ENCODE assay signal across 28 mouse cellular contexts in genomic region chr7:115471521-115471920, GRCm38 (mm10).
DNase-seq lines count a peak whose midpoint lies in the region; ATAC-seq and TF ChIP-seq lines count a peak whose summit lies in the region.
"Had no signal": no experiment of that assay in that cellular context is flagged by ENCODE, and none has a peak within 500 bp of the region (broad histone marks: within the 10 kb centered on the region; RNA-seq: fewer than 3 reads in every experiment).

No protein-coding gene starts in this region.

- H3K27ac ChIP-seq in heart, embryonic 10.5 days = no peak overlapping the region
- H3K27ac ChIP-seq: embryonic facial prominence, embryonic 13.5 days; forebrain, embryonic 10.5 days; forebrain, embryonic 15.5 days; hindbrain, embryonic 15.5 days; kidney, embryonic 15.5 days; layer of hippocampus, adult 2 months; limb, embryonic 13.5 days; macrophage; midbrain, embryonic 10.5 days; midbrain, embryonic 15.5 days; neural tube, embryonic 15.5 days had no signal

- no peaks in the 10 kb centered on the region for H3K27me3 ChIP-seq in heart, embryonic 10.5 days (ENCODE audit: insufficient read depth, poor library complexity, severe bottlenecking)
- H3K27me3 ChIP-seq: forebrain, embryonic 15.5 days; hindbrain, embryonic 15.5 days; kidney, embryonic 15.5 days; limb, embryonic 13.5 days; midbrain, embryonic 15.5 days; neural tube, embryonic 15.5 days had no signal

- WGBS in heart, embryonic 10.5 days = 71% methylated on average over 3 of the region's 3 CpGs

- 0 out of 2 replicates have a peak, but pooled peaks cover 2% of the 10 kb centered on the region for H3K36me3 ChIP-seq in heart, embryonic 10.5 days
- H3K36me3 ChIP-seq: embryonic facial prominence, embryonic 13.5 days; forebrain, embryonic 15.5 days; hindbrain, embryonic 15.5 days; kidney, embryonic 15.5 days; limb, embryonic 13.5 days; midbrain, embryonic 10.5 days; midbrain, embryonic 15.5 days; neural tube, embryonic 15.5 days had no signal

- DNase-seq in heart, embryonic 10.5 days (ENCODE audit: low spot score) = peak; percentile 66
- DNase-seq in heart, adult 9 months (ENCODE audit: low spot score in 2 of 2) = no peak
- DNase-seq in lung, postnatal 36 days = peak; percentile 42
- DNase-seq in lung, postnatal 10 days = no peak
- DNase-seq in brain, embryonic 14.5 days (ENCODE audit: low read depth) = peak; percentile 27
- DNase-seq in gastrocnemius, adult 8-10 months (ENCODE audit: low spot score in 2 of 2) = no peak
- DNase-seq: adrenal gland, postnatal 10 days; B cell, adult 2 months; cerebellum, adult 11-12 months; cerebellum, postnatal 10 days; kidney, adult 18-20 months; kidney, postnatal 25 days; right cerebral cortex, adult 18-20 months; spleen, adult 18-20 months; thymus, adult 18-20 months; thymus, postnatal 25 days had no signal

- TF ChIP-seq CTCF in brain, embryonic 14.5 days (IDR thresholded peaks at IDR 0.05; ENCODE audit: borderline replicate concordance, extremely low read depth, insufficient read depth, insufficient read length) = no peak

- TF ChIP-seq POLR2A in brain, embryonic 14.5 days (IDR thresholded peaks at IDR 0.05; ENCODE audit: borderline replicate concordance, extremely low read depth, insufficient read depth, insufficient read length, poor library complexity, severe bottlenecking) = no peak

- peaks cover 55% of the 10 kb centered on the region for H3K4me1 ChIP-seq in heart, embryonic 10.5 days
- H3K4me1 ChIP-seq: forebrain, embryonic 15.5 days; hindbrain, embryonic 15.5 days; kidney, embryonic 15.5 days; midbrain, embryonic 15.5 days; neural tube, embryonic 15.5 days had no signal

- no peak overlapping the region for H3K4me3 ChIP-seq in heart, embryonic 10.5 days
- H3K4me3 ChIP-seq: embryonic facial prominence, embryonic 13.5 days; forebrain, embryonic 10.5 days; forebrain, embryonic 15.5 days; hindbrain, embryonic 15.5 days; kidney, embryonic 15.5 days; layer of hippocampus, adult 2 months; limb, embryonic 13.5 days; midbrain, embryonic 10.5 days; midbrain, embryonic 15.5 days; neural tube, embryonic 15.5 days had no signal

- no peak for ATAC-seq in megakaryocyte progenitor cell, adult 5-6 weeks (replicated peaks; ENCODE audit: poor library complexity)
- ATAC-seq: forebrain, embryonic 15.5 days; midbrain, embryonic 15.5 days had no signal

- no peaks in the 10 kb centered on the region for H3K9me3 ChIP-seq in heart, embryonic 10.5 days
- H3K9me3 ChIP-seq: embryonic facial prominence, embryonic 13.5 days; forebrain, embryonic 10.5 days; forebrain, embryonic 15.5 days; hindbrain, embryonic 15.5 days; kidney, embryonic 15.5 days; limb, embryonic 13.5 days; midbrain, embryonic 10.5 days; midbrain, embryonic 15.5 days; neural tube, embryonic 15.5 days had no signal

Comparison
In these comparisons a context has a peak if more than half of its experiments do, and no peak if none do; other contexts are left out.
1. DNase-seq: peak in heart, embryonic 10.5 days (single experiment), lung, postnatal 36 days (single experiment) and brain, embryonic 14.5 days (single experiment); none in heart, adult 9 months (0 of 2), lung, postnatal 10 days (single experiment) and gastrocnemius, adult 8-10 months (0 of 2).